Mouse (Mus musculus) lung, postnatal 36 days (tissue): Measurements from ENCODE around the gene Dclk3.

Source experiments
- DNase-seq: peaks from one replicate; pipeline ENCODE4 v3.0.0; 2022; ENCODE audit warnings: mixed read lengths

The Dclk3 gene

GRCm38 (mm10) chr9:111440446-111440845 is 1.6 kb downstream of the Dclk3 start:
- no peak for DNase-seq

GRCm38 (mm10) chr9:111441151-111441550 is 2.3 kb downstream of the Dclk3 start:
- DNase-seq: no peak

GRCm38 (mm10) chr9:111446204-111446603 is 7.3 kb downstream of the Dclk3 start:
- no peak for DNase-seq

- DNase-seq: no peak
Observed at GRCm38 (mm10) chr9:111448976-111449375, 10.1 kb downstream of the Dclk3 start.

- no peak for DNase-seq
Observed at GRCm38 (mm10) chr9:111449880-111450279, 11.0 kb downstream of the Dclk3 start.

GRCm38 (mm10) chr9:111450853-111451404 is 12.0 kb downstream of the Dclk3 start:
- DNase-seq: no peak

GRCm38 (mm10) chr9:111453895-111454294 is 15.0 kb downstream of the Dclk3 start:
- DNase-seq: no peak

GRCm38 (mm10) chr9:111457176-111457935 is 18.5 kb downstream of the Dclk3 start:
- no peak for DNase-seq

- DNase-seq: no peak
Observed at GRCm38 (mm10) chr9:111457936-111458310, 19.0 kb downstream of the Dclk3 start.

- no peak for DNase-seq
Observed at GRCm38 (mm10) chr9:111459466-111459865, 20.6 kb downstream of the Dclk3 start.

GRCm38 (mm10) chr9:111460201-111460814 is 21.4 kb downstream of the Dclk3 start:
- DNase-seq: no peak

GRCm38 (mm10) chr9:111461415-111462103 is 22.7 kb downstream of the Dclk3 start:
- DNase-seq: no peak

GRCm38 (mm10) chr9:111465666-111466065 is 26.8 kb downstream of the Dclk3 start:
- DNase-seq: no peak

GRCm38 (mm10) chr9:111473686-111474457 is 35.0 kb downstream of the Dclk3 start:
- no peak for DNase-seq

GRCm38 (mm10) chr9:111474458-111474745 is 35.5 kb downstream of the Dclk3 start:
- DNase-seq: no peak

GRCm38 (mm10) chr9:111475281-111475680 is 36.4 kb downstream of the Dclk3 start:
- no peak for DNase-seq

GRCm38 (mm10) chr9:111475973-111476372 is 37.1 kb downstream of the Dclk3 start:
- no peak for DNase-seq

- no peak for DNase-seq
Observed at GRCm38 (mm10) chr9:111476479-111477016, 37.7 kb downstream of the Dclk3 start.

GRCm38 (mm10) chr9:111478853-111479490 is 40.1 kb downstream of the Dclk3 start:
- DNase-seq: no peak

GRCm38 (mm10) chr9:111481011-111481410 is 42.1 kb downstream of the Dclk3 start:
- no peak for DNase-seq

GRCm38 (mm10) chr9:111486645-111487477 is 48.0 kb downstream of the Dclk3 start:
- DNase-seq: no peak
